Mouse (Mus musculus) right cerebral cortex, postnatal 36 days (tissue): ENCODE measurements around the gene Tacr1.

Source experiments
- DNase-seq, 2 experiments: peaks; one replicate each; pipeline ENCODE4 v3.0.0; 2022; ENCODE audit warnings: low spot score in 2 of 2, mixed read lengths in 1 of 2

Gene Tacr1

GRCm38 (mm10) chr6:82525107-82525867 is 123.2 kb downstream of the Tacr1 start:
- DNase-seq, result no peak

DNA sequence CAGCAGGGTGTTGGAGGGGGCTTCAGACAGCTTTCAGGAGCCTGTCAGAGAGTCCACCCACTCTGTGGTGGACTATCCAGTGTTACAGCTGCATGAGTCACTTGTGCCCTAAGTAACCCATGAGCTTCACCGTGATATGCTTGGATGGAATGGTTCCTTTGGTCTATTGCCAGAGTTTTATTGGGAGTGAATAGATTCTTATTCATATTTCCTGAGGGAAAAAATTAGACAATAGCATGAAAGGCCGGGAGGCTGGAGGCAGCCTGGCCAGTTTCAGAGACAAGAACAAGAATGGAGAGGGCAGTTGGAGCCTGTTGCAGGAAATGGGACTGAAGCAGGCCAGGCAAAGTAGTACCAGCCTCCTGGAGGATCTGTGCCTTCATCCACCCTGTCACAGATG is 126.5 kb downstream of the Tacr1 start:
- no peak for DNase-seq

DNA sequence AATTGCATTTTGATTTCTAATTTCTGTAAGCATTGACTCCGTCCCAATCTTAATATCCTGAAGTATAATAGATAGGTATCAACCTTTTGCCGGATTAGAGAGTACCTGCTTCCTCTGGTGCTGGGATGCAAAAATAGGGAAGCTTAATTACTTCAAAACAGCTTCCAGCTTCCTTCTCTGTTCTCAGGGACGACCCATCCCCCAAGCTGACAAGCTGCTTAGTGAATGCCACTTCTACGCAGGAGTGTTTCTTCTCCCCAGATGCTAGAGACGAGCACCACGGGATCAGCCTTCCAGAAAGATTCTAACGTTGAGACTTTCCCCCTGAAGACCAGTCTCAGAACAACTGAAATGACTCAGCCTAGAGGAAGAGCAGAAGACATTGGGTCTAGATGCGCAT is 134.5 kb downstream of the Tacr1 start:
- DNase-seq, result no peak

DNA sequence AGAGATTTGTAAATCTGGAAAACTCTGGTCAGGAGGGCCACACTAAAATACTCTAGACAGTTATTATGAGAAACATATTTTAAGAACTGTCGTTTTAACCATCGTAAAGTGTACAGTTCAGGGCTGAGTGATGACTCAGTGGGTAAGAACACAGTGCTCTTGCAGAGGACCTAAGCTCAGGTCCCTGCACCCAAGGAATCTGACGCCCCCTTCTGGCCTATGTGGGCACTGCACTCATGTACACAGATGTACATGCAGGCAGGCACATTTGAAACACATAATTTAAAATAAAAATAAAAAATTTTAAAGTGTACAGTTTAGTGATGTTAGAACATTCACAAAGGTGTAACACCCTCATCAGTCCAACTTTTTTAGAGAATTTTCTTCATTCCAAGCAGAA is 147.1 kb downstream of the Tacr1 start:
- no peak for DNase-seq

DNA sequence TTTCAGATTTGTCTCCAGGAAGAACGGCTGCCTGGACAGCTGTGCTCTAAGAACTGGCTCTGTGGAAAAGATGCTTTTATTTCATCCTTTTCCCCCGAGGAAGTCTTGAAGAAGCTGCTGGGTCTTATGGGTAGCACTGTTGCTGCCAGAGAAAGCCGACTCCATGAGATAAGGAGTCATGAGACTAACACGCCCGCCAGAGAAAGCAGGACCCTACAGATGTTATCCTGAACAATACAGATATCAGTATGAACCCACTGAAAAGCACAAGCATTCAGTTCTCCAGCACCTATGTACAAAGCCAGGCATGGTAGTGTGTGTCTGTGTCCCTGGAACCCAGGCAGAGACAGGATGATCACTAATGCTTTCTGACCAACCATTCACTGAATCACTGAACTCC is 173.3 kb downstream of the Tacr1 start:
- no peak for DNase-seq

- DNase-seq, result no peak
Observed at GRCm38 (mm10) chr6:82585396-82585795, 183.3 kb downstream of the Tacr1 start.

- DNase-seq, result no peak
Observed at GRCm38 (mm10) chr6:82589387-82589786, 187.3 kb downstream of the Tacr1 start.

DNA sequence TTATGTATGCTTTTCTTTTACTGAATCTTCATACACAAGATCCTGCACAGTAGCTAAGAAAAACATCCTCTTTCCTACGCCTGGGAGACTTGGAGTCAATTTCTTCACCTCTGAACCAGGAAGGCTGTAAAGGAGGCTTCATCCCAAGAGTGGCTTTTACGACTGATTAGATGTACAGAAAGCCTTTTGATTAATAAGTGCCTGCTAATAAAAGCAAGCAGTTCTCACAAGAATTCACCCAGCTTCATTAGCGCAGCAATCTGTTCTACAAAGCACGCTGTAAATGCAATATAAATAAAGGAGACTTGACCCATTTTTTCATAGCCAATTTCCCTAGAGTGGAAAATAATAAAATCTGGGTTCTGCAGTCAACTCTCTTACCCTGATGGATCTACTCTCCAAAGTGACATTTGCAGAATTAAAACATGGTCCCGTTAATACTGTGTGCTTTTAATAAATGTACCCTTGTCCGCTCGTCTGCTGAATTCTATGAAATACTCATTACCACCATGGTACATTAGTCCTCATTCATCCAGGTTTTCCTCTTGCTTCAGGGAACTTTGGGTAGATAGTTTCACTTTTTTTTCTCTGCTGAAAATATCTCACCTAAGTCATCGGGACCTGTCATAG is 193.4 kb downstream of the Tacr1 start:
- DNase-seq, result no peak

GRCm38 (mm10) chr6:82603228-82603627 is 201.1 kb downstream of the Tacr1 start:
- no peak for DNase-seq

DNA sequence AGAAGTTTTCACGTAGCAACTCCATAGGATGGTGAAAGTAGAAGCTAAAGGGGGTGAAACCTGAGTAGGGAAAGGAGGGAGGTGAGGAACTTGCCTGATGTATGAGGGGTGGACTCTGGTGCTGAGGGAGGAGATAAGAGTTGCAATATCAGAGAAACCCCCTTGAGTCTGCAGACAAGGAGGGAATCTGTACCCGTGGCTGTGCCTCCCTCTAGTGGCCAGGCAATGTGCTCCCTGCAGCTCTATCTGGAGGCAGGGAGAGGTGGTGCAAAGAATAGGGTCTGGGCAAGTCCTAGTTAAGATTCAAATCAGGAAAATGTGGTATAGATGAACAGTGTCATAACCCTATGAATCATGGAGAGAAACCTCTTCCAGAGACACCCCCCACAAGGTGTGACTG is 201.5 kb downstream of the Tacr1 start:
- DNase-seq, result peak; percentile 7 to 11

DNA sequence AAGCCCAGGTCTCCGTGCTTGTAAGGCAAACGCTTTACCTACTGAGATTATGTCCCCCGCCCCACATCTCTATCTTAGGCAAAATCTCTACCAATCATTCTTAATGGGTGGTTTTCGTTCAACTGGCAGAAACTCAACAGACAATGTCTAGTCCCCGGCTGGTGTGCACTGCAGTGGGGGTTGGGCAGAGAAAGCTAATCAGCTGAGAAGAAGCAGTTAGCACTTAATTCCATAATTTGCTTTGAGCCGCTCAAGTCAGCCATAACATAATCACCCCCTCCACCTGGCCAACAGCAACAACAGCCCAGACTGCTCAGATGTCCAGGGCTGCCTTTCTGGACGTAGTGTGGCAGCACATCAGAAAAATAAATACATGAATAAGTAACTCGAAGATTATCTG is 202.7 kb downstream of the Tacr1 start:
- no peak for DNase-seq

DNA sequence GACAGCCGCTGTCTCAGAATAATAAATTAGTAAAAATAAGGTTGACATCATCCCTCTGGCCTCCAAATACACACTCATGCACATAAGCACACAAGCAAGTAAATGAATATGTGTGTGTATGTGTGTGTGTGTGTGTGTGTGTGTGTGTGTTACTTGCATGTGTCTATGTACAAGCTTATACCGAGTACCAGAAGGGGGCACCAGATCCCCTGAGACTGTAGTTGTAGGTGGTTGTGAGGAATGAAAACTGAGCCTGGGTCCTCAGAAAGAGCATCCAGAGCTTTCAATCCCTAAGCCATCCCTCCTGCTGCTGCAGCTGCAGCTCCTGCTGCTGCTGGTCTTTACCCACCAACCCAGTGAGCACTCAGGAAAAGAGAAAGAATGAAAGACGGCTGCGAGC is 206.6 kb downstream of the Tacr1 start:
- no peak for DNase-seq

DNA sequence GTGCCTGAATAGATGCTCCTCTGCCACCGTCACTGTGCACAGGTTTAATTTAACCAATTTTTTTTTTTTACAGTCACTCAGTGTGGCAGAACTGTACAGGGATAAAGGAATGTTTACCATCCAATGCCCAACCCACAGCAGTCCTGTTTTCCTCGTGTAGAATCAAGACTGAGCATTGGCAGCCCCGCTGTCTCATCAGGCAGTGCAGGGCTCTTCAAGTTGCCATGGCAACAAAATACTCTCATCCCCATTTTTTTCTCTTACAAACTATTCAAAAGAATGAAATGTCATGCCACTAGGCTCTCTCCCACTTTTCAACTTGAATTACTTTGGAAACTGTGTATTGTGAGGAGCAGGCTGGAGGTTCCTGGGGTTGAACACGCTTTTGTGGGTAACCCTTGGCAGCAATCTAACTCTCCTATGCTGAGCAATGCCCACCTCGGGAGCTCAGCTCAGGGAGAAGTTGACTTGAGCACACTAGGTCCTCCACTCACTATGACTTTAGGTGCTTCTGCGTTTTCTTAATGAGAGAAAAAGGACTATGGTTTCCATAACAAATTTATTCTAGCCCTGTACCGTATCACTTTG is 207.3 kb downstream of the Tacr1 start:
- no peak for DNase-seq
